Mouse (Mus musculus): ENCODE results near the gene Pcnp.

DNA sequence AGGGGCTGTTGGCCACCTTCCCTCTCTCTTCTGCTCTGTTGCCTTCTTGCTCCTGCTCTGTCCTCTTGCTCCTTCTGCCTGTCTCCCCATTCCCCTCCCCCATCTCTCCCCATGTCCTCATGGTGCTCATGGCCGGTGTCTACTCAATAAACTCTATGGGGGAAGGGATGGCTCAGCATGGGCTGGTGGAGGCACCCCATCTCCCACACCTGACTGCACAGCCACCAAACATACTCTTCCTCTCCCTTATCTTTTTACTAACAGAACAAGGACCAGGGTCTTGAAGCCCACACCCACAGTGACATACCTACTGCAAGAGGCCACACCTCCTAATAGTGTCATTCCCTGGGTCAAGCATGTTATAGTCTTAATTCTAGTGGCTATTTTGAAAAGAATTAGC, 44.6 kb upstream of the Pcnp start:
- no peak for TF ChIP-seq CTCF (IDR thresholded peaks at IDR 0.05 in 2 of 3, conservative IDR thresholded peaks at IDR 0.05 in 1 of 3; ENCODE audit: control insufficient read depth in 1 of 3, insufficient read depth in 1 of 3, low read depth in 2 of 3, low read length in 3 of 3, poor library complexity in 1 of 3, severe bottlenecking in 1 of 3)
- TF ChIP-seq ZKSCAN1 (IDR thresholded peaks at IDR 0.05; ENCODE audit: low read depth, low read length): no peak
- no peak for TF ChIP-seq EP300 (IDR thresholded peaks at IDR 0.05; ENCODE audit: low read depth in 1 of 2, low read length in 2 of 2)
- TF ChIP-seq POLR2A (IDR thresholded peaks at IDR 0.05; ENCODE audit: control insufficient read depth in 1 of 2, insufficient read depth in 1 of 2, low read depth in 1 of 2, low read length in 2 of 2, poor library complexity in 1 of 2): no peak

Measured in MEL (cell line).